Mouse (Mus musculus): ENCODE data around the gene Msl3. TPM values are rescaled to one million over a fixed set of nuclear protein-coding genes. Genes with fewer than 3 reads are reported as not detected.

The Msl3 gene
- 10 to 100 TPM; 22.9 to 23.2 TPM for total RNA-seq (2021)

GRCm38 (mm10) chrX:168673525-168674406, at the start of gene Msl3:
TSS of gene Msl3 (minus strand) at chrX:168673898.
- peak; percentile 47 to 91 for DNase-seq (ENCODE audit: extremely low spot score in 1 of 2, low spot score in 2 of 2)
- intact Hi-C loops (cut with DNase I) = loop anchor here (5.0 kb wide), 1 partner anchor 259 kb away; no protein-coding TSS in a partner anchor

- DNase-seq (ENCODE audit: extremely low spot score in 1 of 2, low spot score in 2 of 2) = peak in 1 of 2 experiments; percentile 2
- intact Hi-C loops (cut with DNase I) = loop anchor here (5.0 kb wide), 1 partner anchor 219 kb away; no protein-coding TSS in a partner anchor
These were observed 44.3 kb upstream of the Msl3 start for GRCm38 (mm10) chrX:168717969-168718368.

GRCm38 (mm10) chrX:168674407-168674962, 787 bp upstream of the Msl3 start:
- intact Hi-C loops (cut with DNase I) = loop anchor here (5.0 kb wide), 1 partner anchor 258 kb away; no protein-coding TSS in a partner anchor
- DNase-seq (ENCODE audit: extremely low spot score in 1 of 2, low spot score in 2 of 2) = no peak

GRCm38 (mm10) chrX:168672913-168673524, 679 bp downstream of the Msl3 start:
- intact Hi-C loops (cut with DNase I) = loop anchor here (5.0 kb wide), 1 partner anchor 259 kb away; no protein-coding TSS in a partner anchor
- DNase-seq (ENCODE audit: extremely low spot score in 1 of 2, low spot score in 2 of 2) = peak in 1 of 2 experiments; percentile 73

GRCm38 (mm10) chrX:168672425-168672824, 1.3 kb downstream of the Msl3 start:
- intact Hi-C loops (cut with DNase I) = loop anchor here (5.0 kb wide), 1 partner anchor 260 kb away; no protein-coding TSS in a partner anchor
- DNase-seq (ENCODE audit: extremely low spot score in 1 of 2, low spot score in 2 of 2) = peak; percentile 52 to 56

- DNase-seq (ENCODE audit: extremely low spot score in 1 of 2, low spot score in 2 of 2) = peak in 1 of 2 experiments; percentile 16
These were observed 9.6 kb downstream of the Msl3 start for GRCm38 (mm10) chrX:168663982-168664689.

GRCm38 (mm10) chrX:168660236-168660635, 13.5 kb downstream of the Msl3 start:
- no peak for DNase-seq (ENCODE audit: extremely low spot score in 1 of 2, low spot score in 2 of 2)
- intact Hi-C loops (cut with DNase I) = loop anchor here (10.0 kb wide), 1 partner anchor 645 kb away; no protein-coding TSS in a partner anchor

More at GRCm38 (mm10) chrX:168663982-168664689, 9.6 kb downstream of the Msl3 start:
- intact Hi-C loops (cut with DNase I) = loop anchor here (10.0 kb wide), 1 partner anchor 641 kb away; no protein-coding TSS in a partner anchor

GRCm38 (mm10) chrX:168659803-168660202, 13.9 kb downstream of the Msl3 start:
- intact Hi-C loops (cut with DNase I) = loop anchor here (5.0 to 10.0 kb wide), 2 partner anchors 272 to 645 kb away; no protein-coding TSS in a partner anchor
- peak in 1 of 2 experiments; percentile 34 for DNase-seq (ENCODE audit: extremely low spot score in 1 of 2, low spot score in 2 of 2)

- intact Hi-C loops (cut with DNase I) = loop anchor here (5.0 kb wide), 1 partner anchor 273 kb away; no protein-coding TSS in a partner anchor
- DNase-seq (ENCODE audit: extremely low spot score in 1 of 2, low spot score in 2 of 2) = no peak
These were observed 14.4 kb downstream of the Msl3 start for GRCm38 (mm10) chrX:168659275-168659674.

GRCm38 (mm10) chrX:168657795-168658194, 15.9 kb downstream of the Msl3 start:
- intact Hi-C loops (cut with DNase I) = loop anchor here (5.0 kb wide), 1 partner anchor 275 kb away; no protein-coding TSS in a partner anchor
- DNase-seq (ENCODE audit: extremely low spot score in 1 of 2, low spot score in 2 of 2) = no peak

- no peak for DNase-seq (ENCODE audit: extremely low spot score in 1 of 2, low spot score in 2 of 2)
- intact Hi-C loops (cut with DNase I) = no loop called here
These were observed 24.4 kb downstream of the Msl3 start for GRCm38 (mm10) chrX:168649336-168649735.

GRCm38 (mm10) chrX:168647746-168648145, 26.0 kb downstream of the Msl3 start:
- intact Hi-C loops (cut with DNase I) = no loop called here
- no peak for DNase-seq (ENCODE audit: extremely low spot score in 1 of 2, low spot score in 2 of 2)

- DNase-seq (ENCODE audit: extremely low spot score in 1 of 2, low spot score in 2 of 2) = no peak
- intact Hi-C loops (cut with DNase I) = no loop called here
These were observed 30.2 kb downstream of the Msl3 start for GRCm38 (mm10) chrX:168643451-168643850.

GRCm38 (mm10) chrX:168639556-168640356, 33.9 kb downstream of the Msl3 start:
- intact Hi-C loops (cut with DNase I) = no loop called here

More at GRCm38 (mm10) chrX:168639556-168640356, 33.9 kb downstream of the Msl3 start:
- DNase-seq (ENCODE audit: extremely low spot score in 1 of 2, low spot score in 2 of 2) = peak; percentile 19 to 64

Data from left cerebral cortex, postnatal 10 days (tissue).